Mouse (Mus musculus): ENCODE measurements around the gene Mob3b.

Gene Mob3b

GRCm38 (mm10) chr4:34907026-34907425 is 250.3 kb downstream of the Mob3b start:
- no peak for TF ChIP-seq GATA4 (IDR thresholded peaks at IDR 0.05; ENCODE audit: insufficient replicate concordance, low read length)

- TF ChIP-seq GATA4 (IDR thresholded peaks at IDR 0.05; ENCODE audit: insufficient replicate concordance, low read length) = no peak
Observed at GRCm38 (mm10) chr4:34906151-34906550, 251.1 kb downstream of the Mob3b start.

- no peak for TF ChIP-seq GATA4 (IDR thresholded peaks at IDR 0.05; ENCODE audit: insufficient replicate concordance, low read length)
Observed at GRCm38 (mm10) chr4:34905396-34905795, 251.9 kb downstream of the Mob3b start.

GRCm38 (mm10) chr4:34901166-34901565 is 256.1 kb downstream of the Mob3b start:
- TF ChIP-seq GATA4 (IDR thresholded peaks at IDR 0.05; ENCODE audit: insufficient replicate concordance, low read length) = no peak

GRCm38 (mm10) chr4:34900155-34900554 is 257.1 kb downstream of the Mob3b start:
- no peak for TF ChIP-seq GATA4 (IDR thresholded peaks at IDR 0.05; ENCODE audit: insufficient replicate concordance, low read length)

- no peak for TF ChIP-seq GATA4 (IDR thresholded peaks at IDR 0.05; ENCODE audit: insufficient replicate concordance, low read length)
Observed at GRCm38 (mm10) chr4:34899322-34899721, 258.0 kb downstream of the Mob3b start.
